Mouse (Mus musculus) cerebellum, adult 9-11 months (tissue): ENCODE data around the gene Lmf1.
A peak's percentile ranks its signal among the peaks of the same experiment; 100 is the strongest.

Experiments used
- DNase-seq: peaks from one replicate; pipeline ENCODE4 v3.0.0; 2022

The Lmf1 gene

DNA sequence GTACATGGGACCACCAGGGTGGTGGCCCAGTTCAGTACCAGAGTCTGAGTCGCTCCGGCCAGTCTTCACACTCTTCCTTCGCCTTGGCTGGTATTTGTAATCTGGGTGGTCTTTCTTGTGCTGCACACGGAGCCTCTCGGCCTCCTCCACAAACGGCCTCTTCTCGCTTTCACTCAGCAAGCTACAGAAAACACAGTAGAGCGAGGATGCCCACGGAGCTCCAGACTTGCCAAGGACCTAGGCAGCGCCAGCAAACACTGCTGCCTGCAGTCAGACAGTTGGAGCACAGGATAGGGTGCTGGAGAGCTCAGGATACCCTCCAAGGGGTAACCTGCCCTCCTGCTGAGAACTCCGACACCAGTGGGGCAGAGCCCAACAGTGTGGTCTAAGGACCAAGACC lies 10.0 kb upstream of the Lmf1 start:
- DNase-seq: no peak

DNA sequence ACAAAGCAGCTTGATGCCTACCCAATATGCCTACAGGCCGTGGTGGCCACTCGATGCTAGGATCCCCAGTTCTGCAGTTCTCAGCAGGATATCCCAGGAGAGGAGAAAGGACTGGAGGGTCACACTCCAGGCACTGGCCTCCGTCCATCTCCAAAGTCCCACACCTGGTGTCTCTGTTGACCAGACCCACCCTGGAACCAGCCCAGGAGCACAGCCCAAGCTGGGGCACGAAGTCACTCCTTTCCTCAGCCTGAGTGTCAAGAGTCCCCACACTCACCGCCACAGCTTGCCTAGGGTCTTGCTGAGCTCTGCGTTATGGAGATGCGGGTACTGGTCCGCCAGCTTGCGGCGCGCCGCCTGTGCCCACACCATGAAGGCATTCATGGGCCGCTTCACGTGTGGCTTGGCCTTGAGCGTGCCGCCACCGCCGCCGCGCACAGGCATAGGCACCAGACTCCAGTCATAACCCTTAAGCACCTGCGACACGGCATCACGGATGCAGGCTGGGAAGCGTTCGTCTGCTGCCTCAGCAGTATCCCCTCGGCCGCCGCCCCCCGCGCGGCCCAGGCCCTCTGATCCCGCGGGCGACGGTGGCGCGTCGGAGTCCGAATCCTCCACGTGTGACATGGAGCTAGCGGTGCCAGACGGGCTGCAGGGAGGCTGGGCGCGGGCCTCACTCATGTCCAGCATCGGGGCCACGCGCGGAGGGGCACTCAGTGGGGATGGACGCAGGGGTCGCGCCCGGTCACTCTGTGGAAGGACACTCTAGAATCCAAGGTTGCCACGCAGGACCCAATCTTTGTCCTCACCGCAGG lies 8.8 kb upstream of the Lmf1 start:
- DNase-seq: no peak

DNA sequence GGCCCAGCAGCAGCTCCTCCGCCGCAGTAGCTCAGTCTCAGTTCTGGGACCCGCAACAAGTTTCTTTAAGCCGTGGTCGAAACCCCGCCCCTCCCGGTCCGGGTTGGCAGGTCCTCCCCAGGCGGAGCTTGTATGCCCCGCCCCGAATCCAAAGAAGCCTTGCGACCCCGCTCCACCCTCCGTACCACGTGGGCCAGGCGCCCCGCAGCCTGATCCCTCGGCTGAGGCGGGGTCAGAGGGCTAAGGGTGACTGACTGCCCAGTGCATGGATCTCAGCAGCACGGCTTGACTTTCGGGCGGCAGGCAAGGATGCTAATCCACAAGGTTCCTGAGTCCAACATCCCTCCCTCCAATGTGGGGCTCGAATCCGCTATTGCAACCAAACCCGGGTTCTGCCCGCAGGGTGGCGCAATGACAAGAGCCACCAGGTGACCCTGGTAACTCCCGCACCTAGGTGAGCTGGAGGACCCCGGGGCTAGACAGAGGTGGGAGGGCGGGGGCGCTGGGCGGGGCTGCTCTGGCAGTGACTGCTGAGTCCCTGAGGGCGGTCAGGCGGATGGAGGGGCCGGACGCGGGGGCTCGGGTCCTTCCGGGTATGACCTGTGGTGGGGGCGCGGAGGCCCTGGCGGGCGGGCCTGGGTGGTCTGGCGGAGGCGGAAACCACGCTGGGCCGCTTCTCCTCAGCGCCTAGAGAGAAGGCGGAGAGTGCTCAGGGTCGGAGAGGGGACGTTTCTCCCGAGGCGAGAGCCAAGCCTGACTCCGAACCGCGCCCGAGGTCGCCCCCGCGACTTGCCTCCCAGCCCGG lies 8.0 kb upstream of the Lmf1 start, which contains the start of gene Sox8:
TSS of gene Sox8 (minus strand) at position 39 of the 805 bp plus-strand sequence.
- DNase-seq: peak; percentile 77

DNA sequence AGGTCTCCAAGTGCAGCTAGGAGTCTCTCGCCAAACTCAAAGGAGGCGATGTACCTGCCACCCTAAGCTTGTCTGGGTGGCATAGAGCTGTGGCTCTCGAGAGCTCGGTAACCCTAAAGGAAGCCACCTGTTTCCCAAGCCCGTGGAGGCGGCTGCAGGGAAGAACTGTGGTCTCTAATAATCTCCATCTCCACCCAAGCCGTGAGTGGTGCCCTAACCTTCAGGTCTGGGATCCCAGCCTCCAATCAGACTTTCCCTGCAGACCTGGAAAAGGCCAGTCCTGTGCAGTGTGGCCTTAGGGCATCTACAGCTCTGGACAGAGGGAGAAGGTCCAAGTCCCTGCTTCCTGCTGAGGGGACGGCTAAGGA lies 7.4 kb upstream of the Lmf1 start:
- DNase-seq: no peak

DNA sequence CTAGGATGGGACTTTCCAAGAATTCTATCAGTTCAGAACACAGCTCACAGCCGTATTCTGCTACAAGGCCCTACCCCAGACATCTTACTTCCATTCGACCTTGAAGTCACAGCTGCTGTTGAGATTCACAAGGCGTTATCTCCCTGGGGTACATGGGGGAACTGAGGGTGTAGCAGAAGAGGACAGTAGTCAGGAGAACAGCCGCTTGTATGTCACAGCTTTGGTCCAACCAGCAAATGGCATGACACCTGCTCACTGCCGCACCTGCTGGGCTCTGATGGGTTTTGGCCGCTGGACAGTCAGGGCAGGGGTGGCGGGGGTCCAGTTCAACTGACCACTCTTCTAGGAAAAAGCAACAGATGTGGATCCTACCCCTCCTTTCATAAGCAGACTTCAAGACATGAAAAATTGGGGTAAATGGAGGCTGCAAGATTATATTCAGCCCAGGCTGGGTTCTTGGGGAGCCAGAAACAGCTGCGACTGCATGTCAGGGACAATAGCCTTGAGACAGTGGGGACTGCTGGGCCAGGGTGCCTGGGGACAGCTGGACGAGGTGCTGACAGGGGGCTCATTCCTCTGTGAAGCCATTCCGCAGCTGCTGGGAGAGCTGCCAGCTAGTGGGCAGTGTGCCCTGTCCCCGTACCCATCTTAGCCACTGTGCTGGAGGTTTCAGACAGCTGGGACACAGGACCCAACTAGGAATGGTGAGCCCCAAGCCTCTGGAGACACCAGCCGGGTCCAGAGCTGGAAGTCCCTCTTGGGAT lies 3.5 kb upstream of the Lmf1 start:
- no peak for DNase-seq

DNA sequence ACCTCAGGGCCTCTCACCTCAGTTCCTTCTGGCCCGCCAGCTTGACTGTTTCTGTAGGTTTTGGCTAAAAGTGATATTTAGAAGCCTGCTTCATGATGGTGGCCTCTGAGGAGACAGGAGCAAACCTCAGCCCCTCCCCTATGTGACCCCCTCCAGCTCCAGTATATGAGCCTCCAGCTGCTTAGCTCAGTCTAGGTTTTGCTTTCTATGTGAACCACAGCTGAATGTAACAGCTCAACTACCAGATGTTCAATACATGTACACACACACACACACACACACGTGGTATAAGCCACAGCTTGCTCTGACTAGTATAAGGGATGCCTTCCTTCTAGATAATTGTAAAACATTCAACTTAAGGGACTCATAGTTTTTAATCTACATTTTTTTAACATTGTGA lies 2.9 kb upstream of the Lmf1 start:
- DNase-seq: no peak

DNA sequence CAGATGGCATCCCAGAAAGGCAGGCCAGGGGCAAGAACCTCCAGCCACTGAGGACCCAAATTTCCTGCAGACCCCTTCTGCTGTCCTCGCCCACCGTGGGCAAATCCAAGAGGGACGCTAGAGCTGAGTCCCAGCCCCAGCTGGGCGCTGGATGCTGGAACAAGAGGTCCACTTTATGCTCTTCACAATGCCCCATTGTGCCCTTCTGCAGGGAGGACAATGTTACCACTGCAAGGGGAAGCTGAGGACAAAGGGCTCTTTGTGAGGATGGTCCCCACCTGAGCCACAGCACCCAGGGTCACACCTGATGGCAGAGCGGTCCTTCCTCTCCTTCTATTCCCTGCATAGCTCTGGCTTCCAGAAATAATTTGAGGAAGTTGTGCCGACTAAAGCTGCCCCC lies 1.6 kb upstream of the Lmf1 start:
- no peak for DNase-seq

DNA sequence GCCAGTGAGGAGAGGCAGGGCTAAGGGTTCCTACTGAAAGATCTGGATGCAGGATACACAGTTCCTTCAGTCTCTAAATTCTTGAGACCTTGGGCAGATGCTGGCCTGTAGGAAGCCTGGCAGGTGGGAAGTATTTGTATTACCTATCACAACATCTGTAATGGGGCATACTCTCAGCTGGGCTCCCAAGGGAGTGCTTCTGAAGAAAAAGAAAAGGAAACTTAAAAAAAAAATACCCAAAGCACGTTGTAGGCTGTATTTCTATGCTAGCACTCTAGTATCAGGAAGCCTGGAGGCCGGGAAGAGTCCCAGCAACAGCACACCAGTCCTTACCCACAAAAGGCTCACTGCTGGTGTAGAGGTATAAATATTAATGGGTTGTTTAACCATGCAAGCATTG lies 1.2 kb upstream of the Lmf1 start:
- no peak for DNase-seq

DNA sequence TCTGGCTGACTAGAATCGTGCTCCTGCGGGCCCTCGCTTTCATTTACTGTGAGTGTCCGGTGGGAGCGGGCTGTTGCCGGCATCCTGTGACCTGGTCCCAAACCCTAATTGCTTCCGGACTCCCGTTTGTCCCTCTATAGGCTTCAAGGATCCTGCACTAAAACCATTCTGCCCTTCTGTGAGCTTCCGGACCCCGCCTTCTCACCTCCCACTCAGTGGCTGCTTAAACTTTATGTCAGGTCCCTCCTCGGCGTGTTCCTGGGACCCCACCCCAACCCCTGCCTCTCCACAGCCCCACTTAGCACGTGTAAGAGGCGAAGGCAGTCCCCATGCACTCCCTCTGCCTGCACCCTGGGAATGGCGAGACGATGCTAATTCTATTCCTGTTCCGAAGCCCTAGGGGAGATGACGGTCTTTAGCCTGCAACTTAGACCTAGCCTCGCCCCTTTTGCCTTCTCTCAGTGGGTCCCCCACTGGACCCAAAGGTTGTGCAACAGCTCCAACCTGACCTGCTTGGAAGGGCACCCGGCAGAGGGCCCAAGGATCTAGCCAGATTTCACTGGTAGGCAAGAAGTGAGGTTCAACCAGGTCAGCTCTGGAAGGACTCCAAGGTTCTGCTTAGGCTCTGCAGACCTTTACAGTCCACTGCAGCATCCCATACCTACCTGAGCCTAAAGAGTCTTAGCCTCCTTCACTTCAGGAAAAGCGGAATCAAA lies 605 bp downstream of the Lmf1 start:
- DNase-seq: peak; percentile 53

DNA sequence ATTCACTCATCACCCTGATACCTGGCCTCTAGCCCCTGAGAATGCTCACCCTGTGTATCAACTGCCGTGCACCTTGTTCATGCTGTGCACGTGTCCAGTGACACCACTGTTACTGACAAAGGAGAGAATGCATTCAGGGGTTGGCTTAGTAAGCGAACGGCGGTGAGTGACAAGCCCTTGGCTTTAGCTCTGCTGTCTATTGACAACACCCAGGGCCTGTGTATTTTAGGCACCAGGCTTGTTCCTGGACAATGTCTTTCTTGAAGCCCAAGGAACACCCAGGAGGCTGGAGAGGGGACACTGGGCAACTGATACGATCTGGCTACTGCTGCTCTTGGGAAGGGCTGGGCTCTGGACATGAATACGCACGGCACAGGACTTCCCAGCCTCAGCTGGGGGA lies 3.2 kb downstream of the Lmf1 start:
- DNase-seq: no peak

DNA sequence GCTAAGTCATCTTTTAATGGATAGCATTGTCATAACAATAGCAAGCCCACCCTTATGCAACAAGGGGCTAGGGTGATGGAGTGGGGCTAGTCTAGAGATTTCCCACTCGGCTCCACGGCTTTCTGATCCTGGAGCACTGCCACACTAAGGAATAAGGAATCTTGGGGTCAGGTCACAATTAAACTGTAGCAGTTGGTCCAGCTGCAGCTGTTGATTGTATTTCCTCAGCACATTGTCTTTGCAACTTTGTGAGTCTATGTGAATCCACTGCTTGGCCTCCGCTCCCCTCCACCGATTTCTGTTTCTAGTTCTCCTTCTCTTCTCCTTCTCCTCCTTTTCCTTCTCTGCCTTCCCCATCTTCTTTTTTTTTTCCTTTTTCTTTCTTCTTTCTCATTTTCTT lies 4.2 kb downstream of the Lmf1 start:
- no peak for DNase-seq

DNA sequence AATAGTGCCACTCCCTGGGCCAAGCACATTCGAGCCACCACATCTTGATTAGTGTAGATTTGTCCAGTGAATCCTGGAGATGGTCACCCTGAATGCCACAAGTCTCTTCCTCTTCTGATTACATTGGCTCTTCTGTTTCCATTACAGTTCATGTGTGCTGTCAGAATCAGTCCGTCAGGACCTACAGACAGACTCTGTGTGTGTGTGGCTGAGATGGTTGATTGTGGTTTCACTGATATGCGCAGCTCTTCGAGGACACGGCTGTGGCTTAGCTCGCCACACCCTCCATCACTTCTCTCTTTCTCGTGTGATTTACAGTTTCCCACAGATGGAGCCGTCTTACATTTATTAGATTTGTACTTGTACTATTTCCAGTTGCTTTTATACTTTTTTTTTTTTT lies 5.0 kb downstream of the Lmf1 start:
- DNase-seq: no peak

DNA sequence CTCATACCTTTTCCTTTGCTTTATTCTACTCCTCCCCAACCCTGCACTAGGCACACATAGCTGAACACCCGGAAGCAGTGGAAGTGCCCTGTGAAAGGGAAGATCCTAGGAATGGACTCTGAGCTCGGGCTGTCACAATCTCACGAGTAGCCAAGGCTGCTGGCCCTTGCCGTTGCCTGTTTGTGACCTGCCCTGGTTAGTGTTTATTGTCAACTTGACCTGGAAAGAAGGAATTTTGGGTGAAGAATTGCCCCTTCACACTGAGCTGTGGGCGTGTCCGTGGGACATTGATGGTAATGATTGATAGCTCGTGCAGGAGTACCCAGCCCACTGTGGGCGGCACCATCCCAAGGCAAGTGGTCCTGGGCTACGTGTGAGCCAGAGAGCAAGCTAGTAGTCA lies 5.8 kb downstream of the Lmf1 start:
- no peak for DNase-seq

DNA sequence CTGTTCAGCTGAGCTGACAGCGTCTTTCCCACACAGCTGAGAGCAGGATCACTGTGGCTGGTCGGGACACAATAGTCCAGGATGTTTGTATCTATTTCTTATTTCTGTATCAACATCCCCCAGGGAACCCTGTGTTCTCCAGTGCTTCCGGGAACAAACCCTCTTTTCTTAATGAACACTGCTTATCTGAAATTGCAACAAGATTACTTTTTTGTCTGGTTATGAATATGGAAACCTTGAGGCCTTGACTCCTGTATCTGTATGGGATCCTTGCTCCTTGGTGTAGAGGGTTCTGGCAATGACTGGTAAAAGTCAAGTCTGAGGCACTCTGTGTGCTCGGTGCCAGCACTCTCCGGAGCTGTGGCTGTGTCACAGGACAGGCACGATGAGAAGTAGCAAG lies 11.2 kb downstream of the Lmf1 start:
- no peak for DNase-seq

DNA sequence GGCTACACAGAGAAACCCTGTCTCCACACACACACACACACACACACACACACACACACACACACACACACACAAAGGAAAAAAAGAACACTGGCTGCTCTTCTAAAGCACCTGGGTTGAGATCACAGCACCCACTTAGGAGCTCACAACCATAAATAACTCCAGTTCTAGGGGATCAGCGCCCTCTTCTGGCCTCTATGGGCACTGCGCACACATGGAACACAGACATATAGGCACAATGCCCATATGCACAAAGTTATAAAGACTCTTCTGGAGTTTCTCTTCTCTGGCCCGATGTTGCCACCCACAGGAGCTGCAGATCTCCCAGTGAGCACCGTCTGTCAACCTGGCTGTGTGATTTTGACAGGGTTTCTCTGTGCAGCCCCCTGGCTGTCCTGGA lies 12.1 kb downstream of the Lmf1 start:
- no peak for DNase-seq

DNA sequence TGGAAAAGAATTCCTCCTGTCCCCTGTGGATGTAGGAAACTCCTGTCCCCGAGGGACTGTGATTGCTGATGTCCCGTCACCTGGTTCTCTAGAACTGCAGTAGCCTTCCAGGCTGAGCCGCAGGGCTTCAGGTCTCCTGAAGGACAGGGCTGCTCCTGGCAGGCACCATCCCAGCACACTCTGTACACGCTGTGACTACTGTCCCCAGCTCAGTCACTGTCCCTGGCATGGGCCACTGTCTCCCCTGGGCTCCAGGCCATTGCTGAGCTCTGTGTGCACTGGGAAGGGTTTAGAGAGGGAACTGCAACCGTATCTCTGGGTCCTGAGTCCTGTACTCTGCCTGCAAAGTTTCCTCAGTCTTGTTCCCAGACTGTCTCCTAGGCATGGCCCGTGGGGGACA lies 13.5 kb downstream of the Lmf1 start:
- DNase-seq: no peak

DNA sequence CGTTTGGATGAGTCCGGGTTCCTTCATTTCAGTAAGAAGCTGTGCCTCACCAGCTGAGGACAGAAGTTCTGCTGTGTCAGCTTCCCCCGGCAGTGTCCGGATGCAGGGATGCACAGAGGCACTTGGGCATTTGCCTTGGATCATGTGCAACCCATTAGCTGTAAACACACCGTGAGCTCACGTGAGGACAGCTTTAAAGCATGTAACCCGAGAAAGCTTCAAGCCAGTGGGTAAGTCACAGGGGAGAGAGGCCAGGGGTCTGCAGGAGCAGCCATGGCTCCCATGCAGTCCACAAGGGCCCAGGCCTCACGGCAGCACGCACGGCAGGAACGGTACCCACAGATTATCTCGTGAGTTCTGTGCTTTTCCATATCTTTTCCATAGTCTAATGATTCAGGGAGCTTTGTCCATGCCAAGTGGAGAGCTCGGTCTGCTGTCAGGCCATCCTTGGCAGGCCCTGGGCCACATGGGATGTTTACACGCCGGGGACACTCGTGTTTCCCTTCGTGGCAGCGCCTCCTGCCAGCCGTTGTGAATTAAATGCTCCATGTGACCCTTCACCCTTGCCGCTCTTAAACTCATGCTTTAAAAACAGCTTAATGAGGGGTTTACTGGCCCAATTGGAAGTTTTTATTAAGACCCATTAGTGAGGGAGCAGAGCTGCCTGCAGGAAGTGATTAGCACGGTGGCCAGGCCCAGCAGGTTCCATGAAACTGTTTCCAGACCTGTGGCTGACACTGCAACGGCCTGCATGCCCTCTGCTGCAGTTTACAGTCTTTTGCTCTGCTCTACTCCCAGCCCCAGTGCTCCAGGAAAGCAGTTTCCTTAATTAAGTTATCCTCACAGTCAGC lies 14.8 kb downstream of the Lmf1 start:
- DNase-seq: no peak

DNA sequence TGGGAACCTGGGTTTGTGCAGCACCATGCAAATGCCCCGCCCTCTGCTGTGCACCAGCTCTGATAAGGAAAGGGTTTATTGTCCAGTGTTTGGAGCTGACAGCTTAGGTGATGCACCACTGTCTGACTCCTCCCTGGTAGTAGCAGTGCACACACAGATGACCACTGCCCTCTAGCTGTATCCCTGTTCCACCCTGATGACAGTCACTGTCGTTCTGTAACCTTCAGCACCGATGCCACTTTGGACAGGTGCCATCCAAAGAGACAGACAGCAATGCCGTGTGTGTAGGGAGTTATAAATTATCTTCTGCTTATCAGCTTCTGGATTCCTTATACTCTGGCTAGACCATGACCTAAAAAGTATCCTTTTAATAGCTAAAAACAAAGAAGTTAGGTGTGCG lies 16.6 kb downstream of the Lmf1 start:
- no peak for DNase-seq

DNA sequence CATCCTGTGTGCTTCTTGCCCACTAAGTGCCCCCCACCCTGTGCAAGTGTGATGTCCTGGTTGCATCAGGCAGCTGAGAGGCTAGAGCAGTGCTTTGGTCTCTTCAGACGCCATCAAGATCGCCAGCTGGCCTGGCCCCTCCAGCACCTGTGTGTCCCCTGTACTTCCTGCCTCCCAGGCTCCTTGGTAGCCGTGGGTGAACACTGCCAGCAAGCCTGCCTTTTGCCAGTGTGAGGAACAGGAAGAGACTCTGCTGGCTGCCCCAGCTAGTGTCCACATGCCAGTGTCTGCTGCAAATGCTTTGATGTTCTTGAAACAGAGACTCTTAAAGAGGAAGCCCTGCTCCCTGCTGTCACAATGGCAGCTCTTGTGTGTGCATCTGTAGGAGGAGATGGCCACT lies 18.7 kb downstream of the Lmf1 start:
- DNase-seq: peak; percentile 44

DNA sequence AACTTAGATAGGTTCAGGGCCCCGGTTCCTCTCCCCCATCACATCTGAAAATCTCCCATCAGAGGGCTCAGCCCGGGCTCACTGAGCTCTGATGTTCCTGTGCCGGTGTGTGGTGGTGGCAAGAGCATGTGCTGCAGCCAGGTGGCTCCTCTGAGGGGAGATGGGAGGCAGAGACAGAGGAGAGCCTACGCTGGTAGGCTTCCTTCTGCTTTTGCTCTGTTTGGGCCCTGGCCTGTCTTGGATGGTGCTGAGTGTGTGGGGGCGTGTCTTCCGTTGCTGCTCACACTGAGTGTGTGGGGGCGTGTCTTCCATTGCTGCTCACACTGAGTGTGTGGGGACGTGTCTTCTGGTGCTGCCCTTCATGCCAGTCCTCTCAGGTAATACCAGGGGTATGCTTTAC lies 23.5 kb downstream of the Lmf1 start:
- no peak for DNase-seq

DNA sequence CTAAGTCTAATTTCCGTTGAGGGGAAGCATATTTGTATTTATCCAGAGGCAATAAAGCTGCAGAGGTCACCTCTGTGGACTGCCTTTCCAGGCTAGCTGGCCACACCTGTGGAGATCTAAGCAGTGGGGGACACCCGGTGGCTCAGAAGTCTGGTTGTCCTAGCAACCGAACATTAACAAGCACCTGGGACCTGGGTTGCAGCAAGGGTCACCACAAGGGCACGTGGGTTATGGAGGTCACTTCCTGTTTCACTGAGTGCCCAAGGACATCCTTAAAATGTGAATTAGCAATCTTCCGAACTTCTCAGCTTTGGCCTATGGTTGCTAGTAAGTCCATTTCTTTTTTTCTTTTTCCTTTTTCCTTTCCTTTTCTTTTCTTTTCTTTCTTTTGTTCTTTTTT lies 25.3 kb downstream of the Lmf1 start:
- DNase-seq: no peak

DNA sequence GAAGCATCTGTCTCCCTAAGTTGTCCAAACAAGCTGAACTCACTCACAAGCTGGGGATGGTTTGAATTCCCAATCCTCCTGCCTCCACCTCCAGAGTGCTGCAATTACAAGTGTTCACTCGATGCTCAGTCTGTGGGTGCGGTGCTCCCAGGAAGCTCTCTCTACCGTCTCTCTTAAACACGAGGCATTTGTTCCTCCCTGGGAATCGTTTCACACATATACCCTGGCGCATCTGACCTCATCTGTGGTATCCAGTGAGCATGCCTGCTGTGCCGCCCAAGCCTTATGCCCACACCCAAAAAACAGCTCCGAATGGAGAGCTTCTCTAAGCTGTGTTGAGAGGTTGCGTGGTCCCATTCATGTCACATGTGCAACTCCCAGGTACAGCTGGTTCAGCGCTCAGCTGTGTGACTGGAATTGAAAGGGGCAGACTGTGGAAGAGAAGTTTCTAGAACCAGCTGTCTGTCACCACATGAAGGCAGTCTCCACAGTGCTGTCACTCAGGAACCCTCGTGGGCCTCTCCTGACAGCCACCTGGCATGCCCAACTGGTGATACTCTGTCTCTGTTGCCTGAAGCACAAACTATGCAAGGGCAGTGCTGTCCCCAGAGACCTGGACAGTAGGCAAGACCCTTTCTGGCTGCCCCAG lies 29.4 kb downstream of the Lmf1 start:
- DNase-seq: no peak
